Mouse (Mus musculus) cerebellum, postnatal 14 days (tissue): ENCODE data around the gene Casp14.
A peak's percentile ranks its signal among the peaks of the same experiment; 100 is the strongest.
"Not testable (repeated sequence)": the region's sequence is repeated elsewhere in the genome, so short reads cannot be mapped to it uniquely, and the experiment has no call there.

Experiments used
- DNase-seq, 2 experiments: peaks; one replicate each; pipeline ENCODE4 v3.0.0; 2021; ENCODE audit warnings: mixed read lengths in 2 of 2

Gene Casp14

GRCm38 (mm10) chr10:78718056-78718455 lies at the start of gene Casp14:
Gene Casp14, minus strand, starts transcription at chr10:78718294.
- no peak for DNase-seq

DNA sequence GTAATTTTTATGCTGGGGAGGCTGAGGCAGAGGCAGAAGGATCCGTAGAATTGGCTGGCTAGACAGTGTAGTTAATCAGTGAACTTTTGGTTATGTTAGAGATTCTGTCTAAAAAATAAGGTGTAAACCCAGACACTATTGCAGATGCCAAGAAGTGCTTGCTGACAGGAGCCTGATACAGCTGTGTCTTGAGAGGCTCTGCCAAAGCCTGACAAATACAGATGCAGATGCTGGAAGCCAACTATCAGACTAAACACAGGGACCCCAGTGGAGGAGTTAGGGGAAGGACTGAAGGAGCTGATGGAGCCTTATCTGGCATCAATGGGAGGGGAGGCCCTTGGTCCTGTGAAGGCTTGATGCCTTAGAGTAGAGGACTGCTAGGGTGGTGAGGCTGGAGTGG lies 47.5 kb upstream of the Casp14 start:
- DNase-seq: no peak

DNA sequence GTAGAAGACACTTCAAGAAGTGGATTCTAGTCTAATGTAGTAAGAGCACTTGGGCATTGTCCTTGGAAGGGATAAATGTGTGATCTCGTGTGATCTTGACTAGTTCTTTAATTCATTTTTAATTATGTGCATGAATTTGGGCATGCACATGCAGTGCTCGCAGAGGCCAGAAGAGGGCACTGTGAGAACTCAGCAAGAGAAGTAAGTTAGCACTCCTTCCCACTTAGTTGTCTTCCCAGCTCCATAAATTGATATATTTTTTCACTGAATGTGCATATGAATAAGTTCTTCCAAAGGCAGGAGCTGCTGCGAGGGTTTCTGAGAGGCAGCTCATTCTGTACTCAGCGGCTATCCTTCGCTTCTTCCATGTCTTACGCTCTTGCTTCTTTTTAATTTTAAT lies 37.9 kb upstream of the Casp14 start:
- peak; percentile 86 to 90 for DNase-seq

DNA sequence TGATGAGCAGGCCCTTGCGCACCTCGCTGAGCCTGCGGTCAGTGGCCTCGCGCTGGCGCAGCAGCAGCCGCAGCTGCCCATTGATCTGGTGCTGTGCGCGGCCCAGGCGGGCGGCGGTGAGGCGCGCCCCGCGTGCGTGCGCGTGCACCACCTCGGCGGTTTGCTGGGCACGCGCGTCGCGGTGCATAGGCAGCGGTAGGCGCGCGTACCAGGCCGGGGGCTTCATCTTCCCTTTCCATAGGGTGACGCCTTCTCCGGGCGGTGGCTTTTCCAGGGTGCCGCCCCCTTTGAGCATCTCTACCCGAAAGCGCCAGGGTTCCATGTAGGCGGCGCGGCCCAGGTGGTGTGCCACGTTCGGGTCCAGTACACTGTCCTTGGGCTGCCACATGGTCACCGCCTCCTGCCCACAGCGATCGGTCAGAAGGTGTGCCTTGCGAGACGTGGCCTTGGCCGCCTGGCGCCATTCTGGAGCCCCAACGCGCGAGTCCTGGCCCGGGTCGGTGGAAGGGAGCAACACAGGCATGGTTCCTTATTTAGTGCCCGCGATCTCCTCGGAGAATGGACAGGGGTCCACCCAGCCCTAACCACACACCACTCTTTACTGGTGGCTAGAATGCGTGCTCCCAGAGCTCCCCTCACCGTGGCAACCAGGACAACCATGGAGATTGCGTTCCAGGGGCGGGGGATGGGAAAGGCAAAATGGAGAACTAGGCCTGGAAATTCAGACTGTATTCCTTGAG lies 34.5 kb upstream of the Casp14 start, which contains the start of gene Ccdc105:
TSS of gene Ccdc105 (minus strand) at position 614 of the 740 bp plus-strand sequence.
- peak; percentile 82 to 89 for DNase-seq

DNA sequence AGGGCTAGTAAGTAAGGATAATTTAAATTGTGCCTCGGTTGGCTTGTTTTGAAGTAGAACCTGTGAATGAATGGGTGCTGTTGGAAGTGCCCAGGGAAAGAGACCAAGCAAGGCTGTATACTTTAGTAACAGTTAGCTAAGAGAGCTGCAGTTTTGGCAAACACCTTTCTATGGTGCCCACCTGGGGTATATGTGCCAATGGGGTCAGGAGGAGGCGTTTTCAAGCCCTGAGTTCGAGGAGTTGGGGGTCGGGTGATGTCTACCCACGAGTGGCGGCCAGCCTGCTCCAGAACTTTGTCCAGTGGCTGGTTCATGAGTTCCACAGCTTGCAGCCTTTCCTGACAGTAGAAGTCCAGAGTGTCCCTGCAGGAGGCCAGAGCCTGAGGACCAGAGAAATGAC lies 30.9 kb upstream of the Casp14 start:
- DNase-seq: no peak

DNA sequence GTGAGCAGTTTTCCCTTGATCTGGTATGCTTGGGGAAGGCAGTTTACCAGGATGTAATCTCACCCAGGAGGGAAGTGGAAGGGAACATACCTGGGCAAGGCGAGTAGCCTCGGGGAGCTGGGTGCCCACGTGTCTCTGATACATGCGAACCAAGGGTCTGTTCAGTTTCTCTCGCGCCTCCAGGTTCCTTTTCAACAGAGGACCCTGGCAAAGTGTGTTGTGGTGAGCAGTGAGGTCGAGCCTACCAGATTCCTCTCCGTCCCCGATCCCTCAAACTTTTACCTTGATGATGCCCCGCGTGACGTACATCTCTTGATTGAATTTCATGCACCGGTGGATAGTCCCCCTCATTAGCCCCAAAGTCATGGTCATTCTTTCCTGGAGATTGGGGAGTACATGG lies 30.1 kb upstream of the Casp14 start:
- DNase-seq: no peak

GRCm38 (mm10) chr10:78747035-78747721 lies 29.1 kb upstream of the Casp14 start:
- DNase-seq: peak; percentile 46 to 51

DNA sequence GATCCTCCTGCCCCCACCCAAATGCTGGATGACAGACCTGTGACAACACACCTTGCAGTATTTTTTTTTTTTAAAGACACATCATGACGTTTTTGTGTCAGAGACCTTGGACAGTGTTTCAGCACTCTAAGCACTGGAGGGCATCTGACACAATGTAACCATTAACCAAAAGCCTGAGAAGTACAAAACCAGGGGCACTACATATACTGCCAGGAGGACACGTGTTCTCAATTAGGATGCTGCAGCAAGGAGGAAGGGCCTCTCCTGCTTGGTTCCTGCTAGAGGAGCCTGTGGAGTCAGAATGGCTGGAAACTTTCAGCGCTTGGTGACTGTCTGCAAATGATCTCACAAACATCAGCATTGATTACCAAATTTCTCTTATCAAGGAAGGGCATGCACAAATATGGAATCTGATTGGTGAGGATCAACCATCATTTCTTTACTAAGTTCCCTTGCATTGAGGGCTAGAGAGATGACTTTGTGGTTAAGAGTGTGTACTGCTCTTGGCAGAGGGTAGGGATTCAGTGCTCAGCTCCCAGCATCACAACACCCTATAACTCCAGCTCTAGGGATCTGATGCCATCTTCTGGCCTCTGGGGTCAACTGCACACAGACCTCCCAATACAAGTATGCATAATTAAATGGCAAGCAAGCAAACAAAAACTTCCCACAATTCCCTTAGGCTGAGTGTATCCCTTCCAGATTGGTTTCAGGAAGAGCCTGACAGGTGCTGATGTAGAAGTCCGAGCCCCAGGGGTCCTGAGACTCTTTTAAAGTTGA lies 27.5 kb upstream of the Casp14 start:
- no peak for DNase-seq

DNA sequence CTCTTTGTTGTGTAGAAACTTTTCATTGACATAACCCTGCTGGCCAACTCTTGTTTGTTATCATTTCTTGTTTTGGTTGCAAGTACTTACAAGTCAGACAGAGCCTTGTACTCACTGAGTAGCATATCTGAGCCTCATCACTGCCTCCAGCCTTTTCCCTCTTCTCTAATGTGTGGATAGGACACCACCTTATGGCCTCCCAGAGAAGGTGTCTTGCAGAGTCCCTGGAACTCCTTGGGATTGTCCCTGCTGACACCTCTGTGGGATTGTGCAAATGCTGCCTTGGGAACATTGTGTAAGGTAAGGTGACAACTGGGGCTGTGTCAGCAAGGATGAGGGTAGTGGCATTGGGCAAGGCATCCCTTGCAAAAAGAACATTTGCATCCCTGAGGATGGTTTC lies 25.6 kb upstream of the Casp14 start:
- no peak for DNase-seq

- no peak for DNase-seq
Measured at GRCm38 (mm10) chr10:78739821-78740220, 21.7 kb upstream of the Casp14 start.

GRCm38 (mm10) chr10:78727876-78728275 lies 9.8 kb upstream of the Casp14 start:
- DNase-seq: no peak

DNA sequence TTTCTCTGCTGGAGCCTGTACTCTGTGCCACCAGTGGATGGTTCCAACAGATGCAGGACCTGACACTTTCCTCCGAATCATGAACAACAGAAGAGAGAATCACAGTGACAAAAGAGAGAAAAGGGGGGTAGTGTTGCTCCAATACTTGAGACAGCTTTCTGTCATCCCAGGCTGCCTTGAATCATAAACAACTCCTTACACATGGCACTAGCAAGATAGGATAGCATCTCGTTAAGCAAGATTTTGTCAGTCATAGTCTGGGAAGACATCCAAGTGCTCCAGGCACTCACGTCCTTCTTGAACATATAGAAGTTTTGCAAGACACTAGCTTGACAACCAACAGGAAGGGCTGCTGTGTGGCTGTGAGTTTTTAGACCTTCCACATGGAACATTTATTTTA lies 8.9 kb upstream of the Casp14 start:
- no peak for DNase-seq

- no peak for DNase-seq
Measured at GRCm38 (mm10) chr10:78723416-78723815, 5.3 kb upstream of the Casp14 start.

DNA sequence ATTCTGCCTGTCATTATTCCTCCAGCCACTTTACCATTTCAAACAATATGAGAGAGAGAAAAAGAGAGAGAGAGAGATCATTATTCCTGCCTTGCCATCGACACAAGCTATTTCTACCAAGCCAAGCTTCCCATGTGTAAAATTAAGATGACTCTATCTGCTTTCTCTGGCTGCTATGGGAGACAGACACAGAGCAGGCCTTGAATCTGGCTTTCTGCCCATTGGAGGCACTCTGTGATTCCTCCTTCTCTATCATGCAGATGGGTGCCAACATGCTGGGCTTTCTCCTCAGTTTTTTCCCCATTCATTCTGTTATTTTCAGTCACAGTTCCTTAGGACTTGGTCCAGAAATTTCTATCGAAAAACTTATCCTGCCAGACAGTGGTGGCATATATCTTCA lies 4.6 kb upstream of the Casp14 start:
- peak; percentile 61 to 68 for DNase-seq

GRCm38 (mm10) chr10:78722036-78722435 lies 3.9 kb upstream of the Casp14 start:
- no peak for DNase-seq

DNA sequence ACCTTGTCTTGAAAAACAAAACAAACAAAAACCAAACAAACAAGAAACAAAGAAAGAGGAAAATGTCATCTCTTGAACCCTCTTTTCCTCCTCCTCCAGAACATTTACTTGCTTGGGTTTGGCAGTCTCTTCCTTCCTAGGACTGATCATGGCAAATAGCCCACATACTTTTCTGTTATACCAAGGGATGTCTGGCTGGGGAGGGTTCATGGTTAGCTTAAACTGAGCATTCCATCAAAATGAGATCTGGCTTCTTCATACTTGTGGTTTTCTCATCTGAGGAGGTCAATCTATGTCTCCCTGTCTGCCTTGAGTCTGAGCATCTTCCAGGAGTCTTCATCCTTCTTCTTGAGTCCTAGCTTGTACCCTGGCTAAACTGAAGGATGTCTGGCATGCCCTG lies 1.9 kb downstream of the Casp14 start:
- DNase-seq: no peak

- no peak for DNase-seq
Measured at GRCm38 (mm10) chr10:78715156-78715555, 2.9 kb downstream of the Casp14 start.

DNA sequence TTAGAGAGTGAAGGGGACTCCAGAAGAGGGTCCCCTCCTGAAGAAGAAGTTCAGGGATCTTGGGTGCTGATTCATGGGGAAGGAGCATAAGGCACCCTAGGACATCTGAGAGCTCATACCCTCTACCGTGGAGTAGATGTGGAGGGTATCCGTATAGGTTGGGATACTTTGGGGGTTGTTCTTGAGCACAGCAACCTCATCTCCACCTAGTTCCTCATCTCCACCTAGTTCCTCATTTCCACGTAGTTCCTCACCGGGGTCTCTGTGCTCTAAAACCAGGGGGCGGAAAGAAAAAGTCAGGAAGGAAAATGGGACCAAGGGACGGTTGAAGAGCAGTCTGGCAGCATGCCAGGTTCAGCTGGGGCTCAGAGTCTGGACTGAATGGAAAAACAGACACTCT lies 4.0 kb downstream of the Casp14 start:
- no peak for DNase-seq

- DNase-seq: no peak
Measured at GRCm38 (mm10) chr10:78710706-78711105, 7.4 kb downstream of the Casp14 start.

DNA sequence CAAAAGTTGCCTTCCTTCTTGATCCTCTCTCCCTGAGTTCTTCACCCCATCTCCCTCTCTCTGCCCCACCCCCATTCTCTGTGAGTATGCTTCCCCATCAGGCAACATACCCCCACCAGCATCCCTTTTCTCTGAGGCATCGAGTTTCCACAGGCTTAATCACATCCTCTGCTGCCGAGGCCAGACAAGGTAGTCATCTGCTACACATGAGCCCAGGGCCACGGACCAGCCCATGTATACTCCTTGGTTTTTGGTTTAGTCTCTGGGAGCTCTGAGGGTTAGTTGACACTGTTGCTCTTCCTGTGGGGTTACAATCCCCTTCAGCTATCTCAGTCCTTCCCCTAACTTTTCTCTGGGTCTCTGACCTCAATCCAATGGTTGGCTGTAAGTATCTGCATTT lies 17.2 kb downstream of the Casp14 start:
- no peak for DNase-seq

- no peak for DNase-seq
Measured at GRCm38 (mm10) chr10:78689973-78690372, 28.1 kb downstream of the Casp14 start.

DNA sequence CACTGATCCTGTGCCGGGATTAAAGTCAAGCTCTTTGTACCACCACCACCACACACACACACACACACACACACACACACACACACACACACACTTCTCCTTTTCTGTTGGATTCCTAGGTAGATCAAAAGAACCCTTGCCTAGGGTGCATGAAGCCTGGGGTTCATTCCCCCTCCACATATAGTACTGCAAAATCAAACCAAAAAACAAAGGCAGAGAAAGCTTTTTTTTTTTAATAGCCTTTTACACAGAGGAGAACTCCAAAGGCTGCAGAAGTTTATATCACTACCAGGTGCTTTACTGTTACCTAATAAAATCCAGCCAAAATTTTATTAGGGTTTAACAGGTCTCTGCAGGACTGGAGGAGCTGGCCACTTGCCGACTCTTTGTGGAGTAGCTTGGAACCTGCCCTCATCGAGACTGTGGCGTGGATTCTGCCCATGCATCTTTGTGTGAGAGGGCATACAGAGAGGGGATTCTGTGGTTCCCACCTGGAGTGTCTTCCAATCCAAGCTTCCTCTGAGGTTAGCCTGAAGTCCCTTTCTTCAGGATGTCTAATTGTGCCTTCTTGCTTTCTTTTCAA lies 31.0 kb downstream of the Casp14 start:
- DNase-seq: peak in 1 of 2 experiments; percentile 8

DNA sequence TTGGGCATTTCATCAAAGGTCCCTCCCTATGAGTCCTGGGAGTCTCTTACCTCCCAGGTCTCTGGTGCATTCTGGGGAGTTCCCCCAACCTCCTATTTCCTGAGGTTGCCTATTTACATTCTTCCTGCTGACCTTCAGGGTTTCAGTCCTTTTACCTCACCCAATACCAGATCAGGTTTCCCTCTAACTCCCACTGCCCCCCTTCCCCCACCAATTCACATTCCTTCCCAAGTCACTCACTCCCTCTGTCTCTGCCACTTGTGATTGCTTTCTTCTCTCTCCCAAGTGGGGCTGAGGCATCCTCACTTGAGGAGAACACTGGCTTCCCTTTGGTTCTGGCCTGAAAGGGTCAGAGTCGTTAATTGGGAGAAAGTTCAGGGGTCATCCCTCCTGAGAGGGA lies 48.0 kb downstream of the Casp14 start:
- not testable (repeated sequence) for DNase-seq
